Mouse (Mus musculus) bone marrow macrophage, adult 2 months (primary cell): ENCODE measurements around the gene Gm3278. TPM values are rescaled to one million over a fixed set of nuclear protein-coding genes. Genes with fewer than 3 reads are reported as not detected.
"Not testable (repeated sequence)": the region's sequence is repeated elsewhere in the genome, so short reads cannot be mapped to it uniquely, and the experiment has no call there.

Experiments used
- H3K27ac ChIP-seq: 2 replicates; pipeline ENCODE4 v1.5.1; 2012; ENCODE audit warnings: low read depth, low read length; ENCODE audit not compliant: insufficient read depth
- H3K4me1 ChIP-seq: 2 replicates; pipeline ENCODE4 v1.6.1; 2012; ENCODE audit warnings: low read length; ENCODE audit not compliant: control insufficient read depth, insufficient read depth
- H3K4me3 ChIP-seq: 2 replicates; pipeline ENCODE4 v1.5.1; 2012; ENCODE audit warnings: mild to moderate bottlenecking, low read length, moderate library complexity; ENCODE audit not compliant: insufficient read depth
- polyA plus RNA-seq: library from polyadenylated mRNA; stranded (reverse); fragments of >200 nt; gene quantifications from 2 replicates; pipeline ENCODE4 v1.2.4, GENCODE M21; 2012; ENCODE audit not compliant: missing spikeins, insufficient read depth, insufficient read length

The Gm3278 gene
- polyA plus RNA-seq = not detected in 2 replicates

GRCm38 (mm10) chr14:4892116-4892515 is at the start of gene Gm3278:
Gm3278 (plus strand) TSS chr14:4892416.
- H3K27ac ChIP-seq, H3K4me3 ChIP-seq, H3K4me1 ChIP-seq: not testable (repeated sequence)

GRCm38 (mm10) chr14:4855299-4855980 is 36.8 kb upstream of the Gm3278 start, which contains the start of gene Gm3264:
Gm3264 (plus strand) TSS chr14:4855576.
- H3K4me1 ChIP-seq, H3K4me3 ChIP-seq, H3K27ac ChIP-seq: not testable (repeated sequence)

Other genes with a start within 250 kb of the Gm3278 start
- gene Gm3239, start 228.2 kb upstream of the Gm3278 start, polyA plus RNA-seq = not detected in 2 replicates
- gene Gm7876, start 183.2 kb upstream of the Gm3278 start, polyA plus RNA-seq = not detected in 2 replicates
- not detected in 2 replicates for gene Gm3252, start 165.6 kb upstream of the Gm3278 start, polyA plus RNA-seq
- gene Gm9602, start 116.1 kb upstream of the Gm3278 start, polyA plus RNA-seq = not detected in 2 replicates
- gene Gm3269, start 54.3 kb upstream of the Gm3278 start, polyA plus RNA-seq = not detected in 2 replicates
- gene Gm3264, start 36.8 kb upstream of the Gm3278 start, polyA plus RNA-seq = not detected in 2 replicates
- gene Gm8297, start 91.5 kb downstream of the Gm3278 start, polyA plus RNA-seq = not detected in 2 replicates
- gene Gm3298, start 123.5 kb downstream of the Gm3278 start, polyA plus RNA-seq = not detected in 2 replicates
- not detected in 2 replicates for gene 4930555G01Rik, start 158.2 kb downstream of the Gm3278 start, polyA plus RNA-seq
- not detected in 2 replicates for gene Gm8281, start 178.6 kb downstream of the Gm3278 start, polyA plus RNA-seq
- not detected in 2 replicates for gene Gm8279, start 239.1 kb downstream of the Gm3278 start, polyA plus RNA-seq